In the genomic region with DNA sequence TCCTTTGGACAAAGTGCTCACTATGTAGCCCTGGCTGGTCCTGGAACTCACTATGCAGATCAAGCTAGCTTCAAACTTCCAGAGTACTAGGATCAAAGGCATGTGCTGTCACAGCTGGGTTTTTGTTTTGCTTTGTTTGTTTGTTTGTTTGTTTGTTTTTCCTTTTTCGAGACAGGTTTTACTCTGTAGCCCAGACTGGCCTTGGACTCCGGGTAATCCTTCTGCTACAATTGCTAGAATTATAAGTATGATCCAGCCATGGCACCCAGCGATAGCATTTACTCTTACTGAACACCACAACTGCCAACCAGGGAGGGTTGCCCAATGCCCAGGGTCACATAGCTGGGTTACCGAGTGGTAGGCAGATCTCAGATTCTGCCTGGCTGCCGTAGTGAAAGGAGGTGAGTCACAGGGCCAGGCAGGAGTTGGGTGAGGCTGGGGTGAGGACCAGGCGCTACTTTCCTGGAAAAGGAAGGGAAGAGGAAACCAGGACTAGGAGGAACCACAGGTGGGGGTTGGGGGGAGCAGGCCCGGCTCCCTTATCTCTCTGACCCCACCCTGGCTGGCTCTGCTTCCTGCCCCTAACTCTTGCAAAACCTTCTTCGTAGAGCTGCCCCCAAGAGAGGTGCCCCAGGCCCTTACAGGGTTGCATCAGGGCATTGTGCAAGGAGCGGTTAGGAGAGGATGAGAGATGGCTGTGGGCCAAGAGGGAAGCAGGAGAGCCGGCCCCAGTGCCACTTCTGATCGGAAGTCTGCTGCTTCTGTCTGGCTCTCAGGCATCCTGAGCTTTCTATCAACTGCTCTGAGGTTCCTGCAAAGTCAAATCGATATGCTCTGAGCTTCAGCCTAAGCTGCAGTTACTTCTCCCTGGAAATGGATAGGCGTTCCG, we compare ENCODE assay signal across 8 mouse cellular contexts. TPM values are rescaled to one million over a fixed set of nuclear protein-coding genes. Genes with fewer than 3 reads are reported as not detected.
A peak's percentile ranks its signal among the peaks of the same experiment; 100 is the strongest.
DNase-seq lines count a peak whose midpoint lies in the region; ATAC-seq and TF ChIP-seq lines count a peak whose summit lies in the region.

No protein-coding gene starts in this region.

- H3K27ac ChIP-seq in heart, embryonic 14.5 days (replicated peaks in 1 of 2; ENCODE audit: control insufficient read depth in 1 of 2, insufficient read depth in 1 of 2, low read depth in 2 of 2, low read length in 2 of 2): peak overlapping the region; percentile 56 to 76
- H3K27ac ChIP-seq in kidney, postnatal 0 days: peak overlapping the region; percentile 93
- H3K27ac ChIP-seq in stomach, embryonic 15.5 days: peak overlapping the region; percentile 91

- no peaks in the 10 kb centered on the region for H3K9me3 ChIP-seq in heart, embryonic 14.5 days (ENCODE audit: control insufficient read depth, low read length)
- no peaks in the 10 kb centered on the region for H3K9me3 ChIP-seq in kidney, postnatal 0 days (replicated peaks; ENCODE audit: low read length)
- H3K9me3 ChIP-seq in stomach, embryonic 15.5 days: no peaks in the 10 kb centered on the region

- ATAC-seq in heart, embryonic 14.5 days (ENCODE audit: insufficient number of reproducible peaks, insufficient read depth, low FRiP score, low read depth): peak; percentile 20
- peak; percentile 6; the same call in 1 of the 2 replicates for ATAC-seq in kidney, postnatal 0 days (replicated peaks; ENCODE audit: low FRiP score, low read depth)
- peak; percentile 43 for ATAC-seq in stomach, embryonic 15.5 days (ENCODE audit: insufficient read depth, low FRiP score, low read depth)

- H3K9ac ChIP-seq in heart, embryonic 14.5 days (ENCODE audit: low read length): peak overlapping the region; percentile 44; the same call in 1 of the 2 replicates
- peak overlapping the region; percentile 20; the same call in 1 of the 2 replicates for H3K9ac ChIP-seq in kidney, postnatal 0 days (ENCODE audit: low read depth, low read length)
- H3K9ac ChIP-seq in stomach, embryonic 15.5 days: no peak overlapping the region

- H3K4me2 ChIP-seq in heart, embryonic 14.5 days (ENCODE audit: low read length): peak overlapping the region; percentile 42
- peak overlapping the region; percentile 23; the same call in 1 of the 2 replicates for H3K4me2 ChIP-seq in kidney, postnatal 0 days (ENCODE audit: low read length)
- H3K4me2 ChIP-seq in stomach, embryonic 15.5 days: peak overlapping the region; percentile 42

- TF ChIP-seq CTCF in kidney, postnatal 0 days (IDR thresholded peaks at IDR 0.05; ENCODE audit: low read depth): no peak

- H3K36me3 ChIP-seq in heart, embryonic 14.5 days (ENCODE audit: control insufficient read depth, insufficient read depth, low read length): no peaks in the 10 kb centered on the region
- H3K36me3 ChIP-seq in kidney, postnatal 0 days (ENCODE audit: insufficient read depth, low read length): no peaks in the 10 kb centered on the region
- no peaks in the 10 kb centered on the region for H3K36me3 ChIP-seq in stomach, embryonic 15.5 days

- H3K27me3 ChIP-seq in heart, embryonic 14.5 days (ENCODE audit: control insufficient read depth, insufficient read depth, low read length): no peaks in the 10 kb centered on the region
- no peaks in the 10 kb centered on the region for H3K27me3 ChIP-seq in kidney, postnatal 0 days (ENCODE audit: insufficient read depth, low read length)
- H3K27me3 ChIP-seq in stomach, embryonic 15.5 days (replicated peaks): no peaks in the 10 kb centered on the region

- peaks cover 25 to 43% of the 10 kb centered on the region in 2 experiments for H3K4me1 ChIP-seq in heart, embryonic 14.5 days (ENCODE audit: control insufficient read depth in 2 of 2, insufficient read depth in 2 of 2, low read length in 2 of 2)
- peaks cover 18% of the 10 kb centered on the region for H3K4me1 ChIP-seq in kidney, postnatal 0 days (replicated peaks; ENCODE audit: insufficient read depth, low read length)
- peaks cover 41% of the 10 kb centered on the region for H3K4me1 ChIP-seq in stomach, embryonic 15.5 days

- peak; percentile 22 to 40 for DNase-seq in spleen, postnatal 14 days (ENCODE audit: low spot score in 2 of 2)
- DNase-seq in spleen, adult 18-20 months: no peak
- DNase-seq in c-Kit-positive CD71-negative TER-119-negative erythroid progenitor cells, embryonic 14.5 days (ENCODE audit: low read depth): peak; percentile 81
- peak; percentile 84 for DNase-seq in kidney, postnatal 0 days (ENCODE audit: low spot score)
- DNase-seq in lung, postnatal 36 days: peak; percentile 95
- no peak for DNase-seq in right cerebral cortex, adult 18-20 months

- WGBS in heart, embryonic 14.5 days: 24% methylated on average over 13 of the region's 14 CpGs
- WGBS in kidney, postnatal 0 days: 36% methylated on average over 14 of the region's 14 CpGs
- 24% methylated on average over 14 of the region's 14 CpGs for WGBS in stomach, embryonic 15.5 days

- no peak overlapping the region for H3K4me3 ChIP-seq in heart, embryonic 14.5 days (ENCODE audit: control insufficient read depth in 1 of 2, insufficient read depth in 1 of 2, low read depth in 1 of 2, low read length in 2 of 2)
- no peak overlapping the region for H3K4me3 ChIP-seq in kidney, postnatal 0 days (replicated peaks; ENCODE audit: low read depth, low read length)
- H3K4me3 ChIP-seq in stomach, embryonic 15.5 days (replicated peaks): 0 out of 2 replicates have a peak overlapping the region, but pooled peaks have one; percentile 5

RNA-seq across cellular contexts. Expression of a gene that starts 5.3 kb away (rescaled TPM):
- 56.8 and 61.1 TPM in 2 replicates for polyA plus RNA-seq in heart, embryonic 14.5 days (2014; fragmentation: Nextera tagmentation; extraction: Ambion mirVana)
- polyA plus RNA-seq in kidney, postnatal 0 days (2015; fragmentation: Nextera tagmentation; extraction: Ambion mirVana): 170 and 194 TPM in 2 replicates
- polyA plus RNA-seq in stomach, embryonic 15.5 days (2015; fragmentation: Nextera tagmentation; extraction: Ambion mirVana): 117 and 138 TPM in 2 replicates

RNA-seq across cellular contexts. Expression of a gene that starts 12.6 kb away (rescaled TPM):
- polyA plus RNA-seq in heart, embryonic 14.5 days (2014; fragmentation: Nextera tagmentation; extraction: Ambion mirVana): 18.5 and 18.6 TPM in 2 replicates
- 15.8 and 16.3 TPM in 2 replicates for polyA plus RNA-seq in kidney, postnatal 0 days (2015; fragmentation: Nextera tagmentation; extraction: Ambion mirVana)
- polyA plus RNA-seq in stomach, embryonic 15.5 days (2015; fragmentation: Nextera tagmentation; extraction: Ambion mirVana): 19.0 and 19.5 TPM in 2 replicates

RNA-seq across cellular contexts. Expression of a gene that starts 54.6 kb away (rescaled TPM):
- polyA plus RNA-seq in heart, embryonic 14.5 days (2014; fragmentation: Nextera tagmentation; extraction: Ambion mirVana): 20.8 and 25.6 TPM in 2 replicates
- polyA plus RNA-seq in kidney, postnatal 0 days (2015; fragmentation: Nextera tagmentation; extraction: Ambion mirVana): 33.9 and 36.6 TPM in 2 replicates
- 23.1 and 26.7 TPM in 2 replicates for polyA plus RNA-seq in stomach, embryonic 15.5 days (2015; fragmentation: Nextera tagmentation; extraction: Ambion mirVana)

Comparison
In these comparisons a context has a peak if more than half of its experiments do, and no peak if none do; other contexts are left out.
1. DNase-seq: peak in spleen, postnatal 14 days (2 of 2), c-Kit-positive CD71-negative TER-119-negative erythroid progenitor cells, embryonic 14.5 days (single experiment), kidney, postnatal 0 days (single experiment) and lung, postnatal 36 days (single experiment); none in spleen, adult 18-20 months (0 of 2) and right cerebral cortex, adult 18-20 months (single experiment).
2. Peak in every context shown above with its lines, with median percentiles within 50 percentile points of each other: ATAC-seq, H3K27ac ChIP-seq and H3K4me2 ChIP-seq.